Mouse (Mus musculus) embryonic facial prominence, embryonic 14.5 days (tissue): ENCODE measurements around the gene Tcte1. TPM values are rescaled to one million over a fixed set of nuclear protein-coding genes. Genes with fewer than 3 reads are reported as not detected.

ENCODE experiments used
- ATAC-seq: fragments of 200-750 bp; cut with Nextera tagmentation; 2 replicates; pipeline ENCODE4 v1.8.0; 2017; ENCODE audit warnings: low read depth, moderate number of reproducible peaks, moderate TSS enrichment
- DNase-seq: peaks from one replicate; pipeline ENCODE4 v3.0.0-alpha.2; 2015; ENCODE audit warnings: low spot score
- H3K27ac ChIP-seq: fragments of 300-500 bp; sonication (generic); replicated peaks from 2 replicates; pipeline ENCODE4 v1.5.1; 2014; ENCODE audit warnings: low read depth, mild to moderate bottlenecking, low read length, moderate library complexity
- H3K27me3 ChIP-seq: fragments of 300-500 bp; sonication (generic); replicated peaks from 2 replicates; pipeline ENCODE4 v1.6.1; 2014; ENCODE audit warnings: low read length; ENCODE audit not compliant: control insufficient read depth, insufficient read depth
- H3K36me3 ChIP-seq: fragments of 300-500 bp; sonication (generic); 2 replicates; pipeline ENCODE4 v1.6.1; 2014; ENCODE audit warnings: low read length, mixed read lengths; ENCODE audit not compliant: control insufficient read depth, insufficient read depth
- H3K4me1 ChIP-seq: fragments of 300-500 bp; sonication (generic); 2 replicates; pipeline ENCODE4 v1.6.1; 2014; ENCODE audit warnings: antibody characterized with exemption, low read length; ENCODE audit not compliant: control insufficient read depth, insufficient read depth
- H3K4me2 ChIP-seq: fragments of 300-500 bp; sonication (generic); 2 replicates; pipeline ENCODE4 v1.6.1; 2014; ENCODE audit warnings: low read depth, mild to moderate bottlenecking, low read length, moderate library complexity, mixed read lengths
- H3K4me3 ChIP-seq: fragments of 300-500 bp; sonication (generic); 2 replicates; pipeline ENCODE4 v1.5.1; 2014; ENCODE audit warnings: low read depth, mild to moderate bottlenecking, low read length
- H3K9ac ChIP-seq: fragments of 300-500 bp; sonication (generic); 2 replicates; pipeline ENCODE4 v1.6.1; 2014; ENCODE audit warnings: low read depth, mild to moderate bottlenecking, low read length, moderate library complexity, mixed read lengths
- H3K9me3 ChIP-seq: fragments of 300-500 bp; sonication (generic); 2 replicates; pipeline ENCODE4 v1.6.1; 2016; ENCODE audit warnings: low read length; ENCODE audit not compliant: control insufficient read depth
- WGBS: fragments of 180-500 bp; shearing (Covaris S2); extraction: QIAGEN DNeasy Blood & Tissue Kit; methylation state at CpG from one replicate; pipeline ENCODE4 v1.1.7; 2014; 5-methylcytosine and 5-hydroxymethylcytosine counted together
- polyA plus RNA-seq: library from polyadenylated mRNA; unstranded; fragments of >200 nt; fragmentation: Nextera tagmentation; extraction: Ambion mirVana; gene quantifications from 2 replicates; pipeline ENCODE4 v1.2.1, GENCODE M21; 2014

The Tcte1 gene
- polyA plus RNA-seq, 1 experiment from 2014 or later: 2.7 TPM

DNA sequence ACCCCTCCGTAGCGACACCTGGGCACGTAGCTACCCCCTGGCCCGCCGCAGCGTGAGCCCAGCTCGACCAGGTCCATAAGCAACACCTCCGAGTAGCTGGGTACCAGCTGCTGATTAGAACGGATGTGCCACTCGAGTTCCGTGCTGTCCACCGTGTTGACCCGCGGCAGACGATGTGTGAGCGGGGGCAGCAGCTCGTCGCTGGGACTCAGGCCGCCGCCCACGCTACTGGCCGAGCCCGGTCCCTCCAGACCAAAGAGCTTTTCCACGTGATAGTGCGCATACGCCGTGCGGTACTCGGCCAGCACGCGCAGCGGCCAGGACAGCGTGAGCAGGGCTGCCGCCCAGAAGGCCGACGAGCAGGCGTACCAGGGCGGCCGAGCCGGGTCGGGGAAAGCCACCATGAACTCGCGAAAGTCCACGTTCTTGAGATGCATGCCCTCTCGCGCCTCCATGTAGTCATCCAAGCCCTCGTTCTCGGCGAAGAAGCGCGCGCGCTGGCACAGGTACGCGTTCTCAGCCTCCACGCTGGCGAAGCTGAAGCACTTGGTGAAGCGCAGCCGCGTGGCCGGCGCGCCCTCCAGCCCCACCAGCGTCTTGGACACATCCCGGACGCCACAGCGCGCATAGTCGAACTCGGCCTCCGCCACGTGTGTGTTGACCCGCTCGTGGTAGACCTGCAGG is 22.2 kb downstream of the Tcte1 start:
- Histone ChIP-seq H3K4me1 (peaks cover 5% of the 10 kb centered on the region; the same call in 1 of the 2 replicates), H3K4me3 (peak overlapping the region; percentile 18), H3K27me3 (peaks cover 55% of the 10 kb centered on the region), H3K9me3 (no peaks in the 10 kb centered on the region), H3K27ac (no peak overlapping the region), H3K36me3 (peaks cover 20% of the 10 kb centered on the region), H3K4me2 (peak overlapping the region; percentile 44), H3K9ac (no peak overlapping the region)
- no peak for DNase-seq
- 20% methylated on average over 46 of the region's 74 CpGs for WGBS
- ATAC-seq: no peak

DNA sequence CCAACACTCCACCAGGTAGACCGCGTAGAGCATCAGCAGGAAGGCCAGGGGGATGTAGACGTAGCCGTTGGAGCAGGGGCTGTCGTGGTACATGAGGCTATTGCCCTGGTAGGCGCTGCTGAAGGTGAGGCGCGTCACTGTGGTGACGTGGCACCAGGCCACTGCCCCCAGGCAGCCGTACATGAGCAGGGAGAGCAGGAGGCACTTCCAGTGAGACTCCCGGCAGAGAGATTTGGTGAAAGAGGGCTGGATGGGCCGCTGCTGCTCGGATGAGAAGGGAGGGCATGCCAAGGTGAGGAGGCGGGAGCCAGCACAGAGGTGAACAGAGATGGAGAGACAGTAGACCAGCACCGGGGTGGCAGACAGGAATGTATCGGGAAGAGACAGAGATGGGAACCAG is 23.7 kb downstream of the Tcte1 start:
- H3K9ac ChIP-seq: no peak overlapping the region
- DNase-seq (no peak), ATAC-seq (no peak)
- H3K36me3 ChIP-seq: peaks cover 20% of the 10 kb centered on the region
- peaks cover 55% of the 10 kb centered on the region for H3K27me3 ChIP-seq
- H3K4me1 ChIP-seq: peaks cover 5% of the 10 kb centered on the region; the same call in 1 of the 2 replicates
- no peak overlapping the region for H3K4me3 ChIP-seq
- no peak overlapping the region for H3K27ac ChIP-seq
- no peaks in the 10 kb centered on the region for H3K9me3 ChIP-seq
- 74% methylated on average over 16 of the region's 16 CpGs for WGBS
- no peak overlapping the region for H3K4me2 ChIP-seq

DNA sequence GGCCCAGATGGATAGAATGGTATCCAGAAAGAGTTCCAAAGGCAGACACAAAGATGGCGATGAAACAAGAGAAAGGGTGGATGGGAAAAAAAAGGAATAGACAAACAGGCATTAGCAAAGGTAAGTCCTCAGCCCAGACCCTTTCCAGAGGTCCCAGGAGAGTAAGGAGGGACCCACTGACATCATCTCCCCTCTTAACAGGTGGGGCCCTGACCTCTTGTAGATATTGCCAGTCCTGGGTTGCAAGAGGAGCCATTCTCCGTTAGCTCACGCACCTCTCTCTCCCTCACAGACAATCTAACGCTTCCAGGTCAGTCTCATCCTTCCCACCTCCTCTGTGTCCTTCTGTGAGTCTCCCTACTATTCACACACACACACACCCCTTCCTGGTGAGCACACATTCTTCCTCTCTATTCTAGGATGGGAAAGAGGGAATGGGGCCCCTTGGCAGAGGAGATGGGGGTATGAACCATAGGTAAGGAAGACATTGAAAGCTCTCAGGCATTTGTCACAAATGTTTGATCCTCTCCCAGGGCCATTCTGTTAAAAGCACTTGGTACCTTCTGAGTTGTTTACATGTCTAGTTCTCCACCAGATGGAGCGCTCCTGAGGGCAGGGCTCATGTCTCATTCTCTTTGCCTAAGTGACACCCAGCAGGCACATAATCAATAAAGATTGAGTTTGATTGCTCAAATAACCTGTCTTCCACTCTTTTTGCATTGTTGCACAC is 24.4 kb downstream of the Tcte1 start:
- DNase-seq (no peak), ATAC-seq (no peak)
- Histone ChIP-seq H3K9me3 (no peaks in the 10 kb centered on the region), H3K4me3 (no peak overlapping the region), H3K36me3 (peaks cover 20% of the 10 kb centered on the region), H3K4me2 (no peak overlapping the region), H3K9ac (no peak overlapping the region), H3K4me1 (peaks cover 5% of the 10 kb centered on the region; the same call in 1 of the 2 replicates), H3K27ac (no peak overlapping the region), H3K27me3 (peaks cover 55% of the 10 kb centered on the region)
- WGBS: 90% methylated on average over 5 of the region's 5 CpGs

DNA sequence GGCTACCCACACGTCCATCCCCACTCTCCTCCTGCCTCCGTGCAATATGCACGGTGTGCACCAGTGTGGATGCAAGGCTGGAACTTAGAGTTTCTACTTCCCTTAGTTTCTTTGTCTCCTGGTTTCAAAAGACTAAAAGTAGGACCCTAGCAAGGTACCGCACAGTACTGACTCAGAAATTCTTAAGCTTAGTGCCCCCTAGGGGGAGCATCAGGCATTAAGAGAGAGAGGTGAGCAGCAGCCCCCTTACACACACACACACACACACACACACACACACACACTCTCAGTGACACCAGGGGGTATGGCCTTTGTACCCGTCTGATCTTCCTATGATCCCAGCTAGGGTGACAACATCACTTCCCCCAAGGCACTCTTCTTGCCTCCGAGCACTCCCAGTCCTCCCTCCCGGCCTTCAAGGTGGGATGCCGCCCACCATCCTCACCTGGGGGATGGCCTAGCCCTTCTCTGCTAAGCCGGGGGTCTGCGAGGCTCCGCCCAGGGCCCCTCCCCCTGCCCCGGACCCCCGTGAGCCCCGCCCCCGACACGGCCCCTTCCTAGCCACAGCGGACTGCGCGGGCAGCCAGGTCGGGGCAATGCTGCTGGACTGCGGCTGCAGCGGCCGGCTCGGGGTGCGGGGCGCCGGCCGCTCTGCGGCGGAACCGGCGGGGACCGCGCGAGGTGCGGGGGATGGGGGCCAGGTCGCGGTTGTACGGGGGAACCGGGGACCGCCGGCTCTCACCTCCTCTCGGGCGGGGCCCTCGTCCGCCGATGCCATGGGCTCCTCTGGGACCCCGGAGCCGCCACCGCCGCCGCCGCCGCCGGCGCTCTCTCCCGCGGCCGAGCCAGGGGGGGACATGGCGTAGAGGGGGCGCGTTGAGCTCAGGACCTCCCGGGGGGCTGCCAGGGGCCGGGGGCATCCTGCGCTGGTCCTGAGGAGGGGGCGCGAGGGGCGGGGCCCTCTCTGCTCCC is 25.6 kb downstream of the Tcte1 start:
- Histone ChIP-seq H3K9ac (peak overlapping the region; percentile 87), H3K4me1 (peaks cover 5% of the 10 kb centered on the region; the same call in 1 of the 2 replicates), H3K27me3 (peaks cover 47% of the 10 kb centered on the region), H3K27ac (peak overlapping the region; percentile 55; the same call in 1 of the 2 replicates), H3K4me3 (peak overlapping the region; percentile 80), H3K4me2 (peak overlapping the region; percentile 93), H3K9me3 (no peaks in the 10 kb centered on the region), H3K36me3 (peaks cover 20% of the 10 kb centered on the region)
- DNase-seq: peak; percentile 78
- 14% methylated on average over 11 of the region's 68 CpGs for WGBS
- peak; percentile 44 for ATAC-seq

DNA sequence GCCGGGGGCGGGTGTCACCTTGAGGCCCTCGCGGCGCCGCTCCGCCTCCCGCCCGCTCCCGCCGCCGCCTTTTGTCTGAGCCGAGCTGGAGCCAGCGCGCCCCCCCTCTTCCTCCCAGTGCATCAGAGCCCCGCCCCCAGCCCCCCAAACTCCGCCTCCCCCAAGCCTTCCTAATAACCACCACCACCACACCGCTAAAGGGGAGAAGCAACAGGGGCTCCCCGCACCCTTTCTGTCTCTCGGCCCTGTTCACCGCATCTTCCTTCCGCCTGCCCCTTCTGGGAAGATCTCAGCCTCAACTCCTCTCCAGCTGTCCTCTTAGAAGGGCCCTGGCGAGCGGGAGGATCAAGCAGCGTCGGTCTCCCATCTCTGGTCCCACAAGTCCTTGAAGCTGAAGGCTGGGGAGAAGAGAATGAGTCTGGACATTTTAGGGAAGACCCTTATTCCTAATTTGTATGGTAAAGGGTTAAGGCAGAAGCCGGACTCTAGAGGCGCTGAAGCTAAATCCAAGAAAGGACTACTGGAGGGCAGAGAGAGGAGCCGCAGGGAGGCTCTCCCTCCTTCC is 26.5 kb downstream of the Tcte1 start, which contains the start of gene Tmem151b:
TSS of gene Tmem151b (minus strand) at position 61 of the 565 bp plus-strand sequence.
- Histone ChIP-seq H3K36me3 (peaks cover 13% of the 10 kb centered on the region), H3K27me3 (peaks cover 38% of the 10 kb centered on the region), H3K9ac (peak within 1 kb of the TSS; percentile 87), H3K9me3 (no peaks in the 10 kb centered on the region), H3K4me1 (no peaks in the 10 kb centered on the region; the same call in 1 of the 2 replicates), H3K27ac (peak within 1 kb of the TSS; percentile 55; the same call in 1 of the 2 replicates), H3K4me3 (peak within 1 kb of the TSS; percentile 80), H3K4me2 (peak within 1 kb of the TSS; percentile 93)
- peak; percentile 78 for DNase-seq
- WGBS: 3% methylated on average over 11 of the region's 29 CpGs
- peak; percentile 41; the same call in 1 of the 2 replicates for ATAC-seq

DNA sequence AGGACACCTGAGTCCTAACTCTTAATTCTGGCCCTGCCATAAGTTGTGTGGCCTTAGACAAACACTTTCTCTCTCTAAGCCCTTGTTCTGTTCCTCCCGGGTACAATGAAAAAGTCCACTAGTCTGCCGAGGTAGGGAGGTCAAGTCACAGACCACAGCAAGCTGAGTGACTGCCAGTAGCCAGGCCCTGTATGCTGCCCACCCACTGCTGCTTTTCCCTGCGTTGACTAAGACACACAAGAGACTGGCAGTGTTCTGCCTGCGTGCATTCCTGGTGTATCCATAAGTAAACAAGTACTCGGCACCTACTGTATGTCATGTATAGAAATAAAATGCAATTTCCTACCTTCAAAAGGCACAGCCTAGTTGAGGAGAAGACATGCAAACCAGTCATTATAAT is 27.0 kb downstream of the Tcte1 start:
- Histone ChIP-seq H3K4me3 (peak overlapping the region; percentile 80), H3K9me3 (no peaks in the 10 kb centered on the region), H3K27ac (no peak overlapping the region), H3K36me3 (peaks cover 8% of the 10 kb centered on the region; the same call in 1 of the 2 replicates), H3K4me2 (peak overlapping the region; percentile 93), H3K9ac (no peak overlapping the region), H3K27me3 (peaks cover 32% of the 10 kb centered on the region), H3K4me1 (no peaks in the 10 kb centered on the region; the same call in 1 of the 2 replicates)
- ATAC-seq (no peak), DNase-seq (no peak)
- WGBS: 32% methylated on average over 5 of the region's 5 CpGs

DNA sequence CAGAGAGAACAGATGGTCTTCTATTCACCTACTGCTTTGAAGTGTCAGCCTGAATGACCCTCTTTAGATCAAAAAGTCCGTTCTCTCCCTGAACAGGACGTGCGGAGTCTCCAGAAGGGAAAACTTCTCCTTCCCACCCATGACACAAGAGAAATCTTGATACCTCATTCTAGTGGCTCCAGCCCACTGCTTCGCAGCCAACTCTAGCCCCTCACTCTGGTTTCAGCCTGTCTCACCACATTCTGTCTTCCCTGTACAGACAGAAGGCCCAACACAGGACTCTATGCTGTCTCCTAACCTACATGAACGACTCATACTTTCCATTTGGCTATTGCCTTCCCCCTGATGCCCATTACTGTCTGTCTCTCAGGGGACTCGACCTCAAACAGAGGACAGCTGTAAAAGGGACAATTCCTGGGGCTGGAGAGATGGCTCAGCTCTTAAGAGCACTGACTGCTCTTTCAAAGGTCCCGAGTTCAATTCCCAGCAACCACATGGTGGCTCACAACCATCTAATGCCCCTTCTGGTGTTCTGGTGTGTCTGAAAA is 28.1 kb downstream of the Tcte1 start:
- WGBS: 56% methylated on average over 7 of the region's 7 CpGs
- Histone ChIP-seq H3K9ac (no peak overlapping the region), H3K27me3 (peaks cover 26% of the 10 kb centered on the region), H3K4me1 (peaks cover 4% of the 10 kb centered on the region; the same call in 1 of the 2 replicates), H3K27ac (no peak overlapping the region), H3K4me2 (no peak overlapping the region), H3K9me3 (no peaks in the 10 kb centered on the region), H3K36me3 (0 out of 2 replicates have a peak, but pooled peaks cover 5% of the 10 kb centered on the region), H3K4me3 (no peak overlapping the region)
- no peak for DNase-seq
- ATAC-seq: no peak
